In the genomic region with DNA sequence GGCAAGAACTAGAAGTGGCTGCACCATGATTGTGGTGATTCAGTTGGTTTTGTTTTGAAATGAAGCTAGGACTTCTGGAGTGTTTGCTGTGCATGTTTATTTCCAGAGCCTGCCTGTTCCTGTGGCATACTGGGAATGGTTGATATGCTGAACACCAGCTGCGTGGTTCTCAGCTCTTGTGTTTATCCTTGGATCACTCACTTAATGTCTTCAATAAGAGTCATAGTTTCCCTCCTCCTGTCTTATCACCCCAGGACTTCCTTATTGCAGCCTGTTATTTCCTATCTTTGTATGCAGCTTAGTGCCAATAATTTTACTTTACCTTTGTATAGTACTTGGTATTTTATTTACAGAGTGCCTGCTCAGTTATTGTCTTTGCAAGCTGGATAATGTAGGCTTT, we compare ENCODE assay signal across 23 mouse cellular contexts.
DNase-seq lines count a peak whose midpoint lies in the region; ATAC-seq and TF ChIP-seq lines count a peak whose summit lies in the region.
"Had no signal": no experiment of that assay in that cellular context is flagged by ENCODE, and none has a peak within 500 bp of the region (broad histone marks: within the 10 kb centered on the region; RNA-seq: fewer than 3 reads in every experiment).

No protein-coding gene starts in this region.

- no peak for TF ChIP-seq CTCF in heart, adult 2 months (IDR thresholded peaks at IDR 0.05)
- no peak for TF ChIP-seq CTCF in lung, postnatal 0 days (IDR thresholded peaks at IDR 0.05)
- no peak for TF ChIP-seq CTCF in cortical plate, adult 2 months (IDR thresholded peaks at IDR 0.05; ENCODE audit: extremely low read depth, insufficient read depth, low read length)

- H3K9ac ChIP-seq in heart, adult 2 months (ENCODE audit: low read depth, low read length) = no peak overlapping the region
- no peak overlapping the region for H3K9ac ChIP-seq in lung, postnatal 0 days (replicated peaks; ENCODE audit: low read depth)
- H3K9ac ChIP-seq in stomach, embryonic 16.5 days (ENCODE audit: low read length) = no peak overlapping the region
- H3K9ac ChIP-seq: embryonic facial prominence, embryonic 13.5 days; midbrain, embryonic 13.5 days; neural tube, embryonic 15.5 days had no signal

- ATAC-seq in lung, postnatal 0 days = peak; percentile 49
- ATAC-seq in stomach, embryonic 16.5 days (ENCODE audit: insufficient read depth, low FRiP score) = no peak
- no peak for ATAC-seq in megakaryocyte, adult 5-6 weeks (ENCODE audit: poor library complexity, severe bottlenecking)
- ATAC-seq: hindbrain, embryonic 16.5 days; midbrain, embryonic 13.5 days had no signal

- H3K27ac ChIP-seq in heart, embryonic 10.5 days = 0 out of 2 replicates have a peak overlapping the region, but pooled peaks have one; percentile 56
- no peak overlapping the region for H3K27ac ChIP-seq in heart, adult 2 months
- no peak overlapping the region for H3K27ac ChIP-seq in lung, postnatal 0 days (ENCODE audit: low read length)
- H3K27ac ChIP-seq in cortical plate, adult 2 months (ENCODE audit: insufficient read depth, low read length) = peak overlapping the region; percentile 3; the same call in 1 of the 2 replicates
- H3K27ac ChIP-seq in stomach, embryonic 16.5 days (ENCODE audit: low read length) = peak overlapping the region; percentile 44; the same call in 1 of the 2 replicates
- H3K27ac ChIP-seq: embryonic facial prominence, embryonic 13.5 days; macrophage; midbrain, embryonic 13.5 days; neural tube, embryonic 15.5 days had no signal

- TF ChIP-seq EP300 in heart, adult 2 months (IDR thresholded peaks at IDR 0.05; ENCODE audit: insufficient read depth, low read depth, low read length) = no peak
- peak; percentile 62 for TF ChIP-seq EP300 in lung, postnatal 0 days (IDR thresholded peaks at IDR 0.05)

- no peaks in the 10 kb centered on the region for H3K36me3 ChIP-seq in heart, embryonic 10.5 days
- H3K36me3 ChIP-seq in heart, adult 2 months (ENCODE audit: control insufficient read depth, insufficient read depth, low read length) = peaks cover 2% of the 10 kb centered on the region; the same call in 1 of the 2 replicates
- no peaks in the 10 kb centered on the region for H3K36me3 ChIP-seq in lung, postnatal 0 days (ENCODE audit: insufficient read depth, low read length)
- H3K36me3 ChIP-seq in stomach, embryonic 16.5 days (ENCODE audit: control insufficient read depth, insufficient read depth, low read length) = no peaks in the 10 kb centered on the region
- H3K36me3 ChIP-seq: embryonic facial prominence, embryonic 13.5 days; midbrain, embryonic 13.5 days; neural tube, embryonic 15.5 days had no signal

- no peaks in the 10 kb centered on the region for H3K79me2 ChIP-seq in heart, adult 2 months (replicated peaks; ENCODE audit: control insufficient read depth, insufficient read depth, low read length)

- intact Hi-C loops in heart, adult 2 months (cut with DNase I) = no loop called here

- WGBS in heart, embryonic 10.5 days = 63% methylated on average over 1 of the region's 1 CpGs
- 47% methylated on average over 1 of the region's 1 CpGs for whole genome bisulfite sequencing in heart, adult 2 months
- WGBS in lung, postnatal 0 days = 19% methylated on average over 1 of the region's 1 CpGs
- 28% methylated on average over 1 of the region's 1 CpGs for WGBS in stomach, embryonic 16.5 days

- H3K27me3 ChIP-seq in heart, embryonic 10.5 days (ENCODE audit: insufficient read depth, poor library complexity, severe bottlenecking) = no peaks in the 10 kb centered on the region
- no peaks in the 10 kb centered on the region for H3K27me3 ChIP-seq in heart, adult 2 months (ENCODE audit: control insufficient read depth, insufficient read depth, low read length)
- no peaks in the 10 kb centered on the region for H3K27me3 ChIP-seq in lung, postnatal 0 days (replicated peaks; ENCODE audit: insufficient read depth, low read length)
- H3K27me3 ChIP-seq in stomach, embryonic 16.5 days (ENCODE audit: control insufficient read depth, insufficient read depth, low read length) = no peaks in the 10 kb centered on the region
- H3K27me3 ChIP-seq: CH12.LX; embryonic facial prominence, embryonic 13.5 days; midbrain, embryonic 13.5 days; neural tube, embryonic 15.5 days had no signal

- no peak for TF ChIP-seq POLR2A in heart, adult 2 months (IDR thresholded peaks at IDR 0.05; ENCODE audit: insufficient read depth, low read depth, low read length)
- no peak for TF ChIP-seq POLR2A in cortical plate, adult 2 months (IDR thresholded peaks at IDR 0.05; ENCODE audit: extremely low read depth, insufficient read depth, low read length)

- no peak for DNase-seq in heart, embryonic 10.5 days (ENCODE audit: low spot score)
- DNase-seq in heart, adult 2 months = no peak
- DNase-seq in lung, postnatal 0 days (ENCODE audit: low spot score) = peak; percentile 50
- DNase-seq in lung, postnatal 14 days = no peak
- DNase-seq in right cerebral cortex, postnatal 4 days = no peak
- DNase-seq: adrenal gland, adult 8-10 months; cerebellum, adult 18-20 months; heart, adult 18-20 months; heart, postnatal 14 days; kidney, adult 2 months; kidney, postnatal 36 days; retina, postnatal 1 day; thymus, postnatal 14 days had no signal

- no peak overlapping the region for H3K4me2 ChIP-seq in lung, postnatal 0 days (replicated peaks; ENCODE audit: low read depth, low read length)
- no peak overlapping the region for H3K4me2 ChIP-seq in stomach, embryonic 16.5 days (ENCODE audit: low read depth, low read length)
- H3K4me2 ChIP-seq: embryonic facial prominence, embryonic 13.5 days; midbrain, embryonic 13.5 days; neural tube, embryonic 15.5 days had no signal

- H3K4me3 ChIP-seq in heart, embryonic 10.5 days = no peak overlapping the region
- H3K4me3 ChIP-seq in heart, adult 2 months = no peak overlapping the region
- H3K4me3 ChIP-seq in lung, postnatal 0 days (ENCODE audit: low read depth, low read length) = no peak overlapping the region
- H3K4me3 ChIP-seq in cortical plate, adult 2 months (ENCODE audit: insufficient read depth, low read length) = no peak overlapping the region
- no peak overlapping the region for H3K4me3 ChIP-seq in stomach, embryonic 16.5 days (replicated peaks; ENCODE audit: low read length)
- H3K4me3 ChIP-seq: embryonic facial prominence, embryonic 13.5 days; midbrain, embryonic 13.5 days; myocyte; neural tube, embryonic 15.5 days had no signal

- H3K4me1 ChIP-seq in heart, embryonic 10.5 days = no peaks in the 10 kb centered on the region
- H3K4me1 ChIP-seq in heart, adult 2 months (ENCODE audit: control insufficient read depth, insufficient read depth, low read length) = peaks cover 2% of the 10 kb centered on the region; the same call in 1 of the 2 replicates
- peaks cover 7% of the 10 kb centered on the region; the same call in 1 of the 2 replicates for H3K4me1 ChIP-seq in lung, postnatal 0 days (ENCODE audit: insufficient read depth, low read depth, low read length)
- peaks cover 2% of the 10 kb centered on the region for H3K4me1 ChIP-seq in cortical plate, adult 2 months (ENCODE audit: control insufficient read depth, insufficient read depth, low read length)
- H3K4me1 ChIP-seq in stomach, embryonic 16.5 days (ENCODE audit: control insufficient read depth, insufficient read depth, low read length) = peaks cover 6% of the 10 kb centered on the region
- H3K4me1 ChIP-seq: midbrain, embryonic 13.5 days; neural tube, embryonic 15.5 days had no signal

- no peaks in the 10 kb centered on the region for H3K9me3 ChIP-seq in heart, embryonic 10.5 days
- no peaks in the 10 kb centered on the region for H3K9me3 ChIP-seq in lung, postnatal 0 days (ENCODE audit: low read length)
- no peaks in the 10 kb centered on the region for H3K9me3 ChIP-seq in stomach, embryonic 16.5 days (replicated peaks; ENCODE audit: control insufficient read depth, low read length)
- H3K9me3 ChIP-seq: embryonic facial prominence, embryonic 13.5 days; midbrain, embryonic 13.5 days; neural tube, embryonic 15.5 days had no signal

Comparison
In these comparisons a context has a peak if more than half of its experiments do, and no peak if none do; other contexts are left out.
1. H3K27ac ChIP-seq: peak in heart, embryonic 10.5 days (single experiment), cortical plate, adult 2 months (single experiment) and stomach, embryonic 16.5 days (single experiment); none in heart, adult 2 months (single experiment) and lung, postnatal 0 days (single experiment).